Mouse (Mus musculus) forebrain, postnatal 0 days (tissue): Measurements from ENCODE around the gene Igsf8. TPM values are rescaled to one million over a fixed set of nuclear protein-coding genes. Genes with fewer than 3 reads are reported as not detected.

ENCODE experiments used
- ATAC-seq: fragments of 200-750 bp; cut with Nextera tagmentation; 2 replicates; pipeline ENCODE4 v1.8.0; 2017; ENCODE audit warnings: mild to moderate bottlenecking, moderate library complexity
- DNase-seq: peaks from one replicate; pipeline ENCODE4 v3.0.0-alpha.2; 2015
- H3K27ac ChIP-seq: fragments of 300-500 bp; sonication (generic); 2 replicates; pipeline ENCODE4 v1.5.1; 2014; ENCODE audit warnings: low read depth, mild to moderate bottlenecking, antibody characterized with exemption, low read length, moderate library complexity, mixed read lengths
- H3K27me3 ChIP-seq: fragments of 300-500 bp; sonication (generic); 2 replicates; pipeline ENCODE4 v1.6.1; 2014; ENCODE audit warnings: mild to moderate bottlenecking, low read length, mixed read lengths; ENCODE audit not compliant: insufficient read depth
- H3K36me3 ChIP-seq: fragments of 300-500 bp; sonication (generic); 2 replicates; pipeline ENCODE4 v1.6.1; 2014; ENCODE audit warnings: mild to moderate bottlenecking, moderate library complexity; ENCODE audit not compliant: insufficient read depth
- H3K4me1 ChIP-seq: fragments of 300-500 bp; sonication (generic); 2 replicates; pipeline ENCODE4 v1.6.1; 2014; ENCODE audit warnings: antibody characterized with exemption; ENCODE audit not compliant: insufficient read depth
- H3K4me2 ChIP-seq: fragments of 300-500 bp; sonication (generic); 2 replicates; pipeline ENCODE4 v1.6.1; 2014; ENCODE audit warnings: low read depth, mild to moderate bottlenecking, moderate library complexity
- H3K4me3 ChIP-seq: fragments of 300-500 bp; sonication (generic); 2 replicates; pipeline ENCODE4 v1.5.1; 2014; ENCODE audit warnings: low read depth, low read length, mixed read lengths
- H3K9ac ChIP-seq: fragments of 300-500 bp; sonication (generic); 2 replicates; pipeline ENCODE4 v1.6.1; 2014; ENCODE audit warnings: mild to moderate bottlenecking
- H3K9me3 ChIP-seq: fragments of 300-500 bp; sonication (generic); 2 replicates; pipeline ENCODE4 v1.6.1; 2016; ENCODE audit warnings: low read length
- CTCF ChIP-seq: sonication (generic); IDR thresholded peaks from 2 replicates; pipeline ENCODE4 v1.5.1; 2016; ENCODE audit warnings: antibody characterized with exemption, control low read depth, low read depth
- WGBS: fragments of 180-500 bp; shearing (Covaris S2); extraction: QIAGEN DNeasy Blood & Tissue Kit; methylation state at CpG from one replicate; pipeline ENCODE4 v1.1.7; 2014; 5-methylcytosine and 5-hydroxymethylcytosine counted together
- polyA plus RNA-seq: library from polyadenylated mRNA; unstranded; fragments of >200 nt; fragmentation: Nextera tagmentation; extraction: Ambion mirVana; gene quantifications from 2 replicates; pipeline ENCODE4 v1.2.1, GENCODE M21; 2015
- total RNA-seq: library from RNA; depleted of rRNA; stranded (reverse); fragments of >200 nt; gene quantifications from 2 replicates; pipeline ENCODE4 v1.2.3, GENCODE M21; 2014

Gene Igsf8
- total and polyA plus RNA-seq, 2 experiments from 2014 or later = 110 to 117 TPM

DNA sequence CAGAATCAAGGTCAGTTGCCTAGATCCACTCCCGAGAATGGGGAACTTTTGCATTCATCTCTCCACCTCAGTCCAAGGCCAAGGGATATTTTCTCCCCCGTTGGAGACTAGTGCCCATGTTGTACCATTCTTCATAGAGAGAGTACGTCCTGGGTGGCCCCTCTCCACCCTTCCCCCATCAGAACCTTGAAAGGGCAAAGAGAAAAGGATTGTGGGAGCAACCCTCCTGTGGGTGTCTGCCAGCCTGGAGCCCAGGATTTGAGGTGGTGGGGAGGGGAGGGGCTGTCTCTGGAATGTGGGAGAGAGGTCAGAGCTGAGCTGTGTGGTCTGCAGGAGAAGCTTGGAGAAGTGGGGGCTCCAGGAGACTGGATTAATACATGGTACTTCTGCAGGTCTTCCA lies 82.5 kb downstream of the Igsf8 start:
- no peak for TF ChIP-seq CTCF
- H3K36me3 ChIP-seq = no peaks in the 10 kb centered on the region
- no peak for DNase-seq
- H3K27me3 ChIP-seq = no peaks in the 10 kb centered on the region
- no peak overlapping the region for H3K9ac ChIP-seq
- ATAC-seq = no peak
- WGBS = 36% methylated on average over 3 of the region's 3 CpGs
- H3K4me2 ChIP-seq = 0 out of 2 replicates have a peak overlapping the region, but pooled peaks have one; percentile 65
- peaks cover 3% of the 10 kb centered on the region; the same call in 1 of the 2 replicates for H3K4me1 ChIP-seq
- peak overlapping the region; percentile 35; the same call in 1 of the 2 replicates for H3K27ac ChIP-seq
- H3K9me3 ChIP-seq = no peaks in the 10 kb centered on the region
- H3K4me3 ChIP-seq = no peak overlapping the region

DNA sequence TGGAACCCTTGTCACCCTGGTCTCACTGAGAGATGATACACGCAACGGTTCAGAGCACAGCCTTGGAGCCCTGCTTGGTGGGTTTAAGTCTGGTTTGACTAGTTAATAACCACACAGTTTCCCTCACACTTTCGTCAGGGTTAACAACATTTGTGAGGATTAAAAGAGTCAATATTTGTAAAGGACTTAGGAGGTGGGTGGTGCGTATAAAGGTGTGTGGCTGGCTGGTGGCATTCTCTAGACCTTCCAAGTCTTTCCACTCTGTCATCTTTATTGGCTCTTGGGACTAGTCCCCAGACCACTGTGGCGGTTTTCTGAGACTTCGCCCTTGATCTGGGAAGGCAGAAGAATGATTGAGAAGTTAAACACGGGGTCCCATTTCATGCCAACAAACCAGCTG lies 83.4 kb downstream of the Igsf8 start:
- H3K27ac ChIP-seq = no peak overlapping the region
- peaks cover 3% of the 10 kb centered on the region; the same call in 1 of the 2 replicates for H3K4me1 ChIP-seq
- DNase-seq = no peak
- TF ChIP-seq CTCF = no peak
- H3K27me3 ChIP-seq = no peaks in the 10 kb centered on the region
- no peak for ATAC-seq
- H3K4me2 ChIP-seq = no peak overlapping the region
- 79% methylated on average over 7 of the region's 7 CpGs for WGBS
- H3K4me3 ChIP-seq = no peak overlapping the region
- no peak overlapping the region for H3K9ac ChIP-seq
- no peaks in the 10 kb centered on the region for H3K36me3 ChIP-seq
- no peaks in the 10 kb centered on the region for H3K9me3 ChIP-seq

DNA sequence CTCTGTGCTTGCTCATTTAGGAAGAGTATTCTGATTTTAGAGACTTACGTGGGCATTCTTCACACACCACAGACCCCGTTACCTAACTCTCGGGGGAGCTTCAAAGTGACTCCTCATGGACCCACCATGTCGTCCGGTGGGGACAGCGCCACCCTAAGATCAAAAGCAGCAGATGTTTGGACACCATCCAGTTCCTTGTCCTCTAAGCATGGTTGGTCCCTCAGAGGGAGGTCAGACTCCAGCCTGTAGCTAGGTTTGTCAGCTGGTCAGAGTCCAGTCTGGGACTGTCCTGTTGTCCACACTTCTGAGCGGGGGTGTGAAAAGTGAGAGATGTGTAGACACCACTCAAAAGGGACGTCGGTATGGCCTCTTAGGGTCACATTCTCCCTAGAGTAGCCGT lies 85.3 kb downstream of the Igsf8 start:
- Histone ChIP-seq H3K4me3 (no peak overlapping the region), H3K27ac (no peak overlapping the region), H3K9ac (no peak overlapping the region), H3K9me3 (no peaks in the 10 kb centered on the region), H3K27me3 (no peaks in the 10 kb centered on the region), H3K4me1 (no peaks in the 10 kb centered on the region), H3K4me2 (no peak overlapping the region), H3K36me3 (no peaks in the 10 kb centered on the region)
- no peak for ATAC-seq
- DNase-seq = no peak
- TF ChIP-seq CTCF = no peak
- WGBS = 81% methylated on average over 10 of the region's 10 CpGs

DNA sequence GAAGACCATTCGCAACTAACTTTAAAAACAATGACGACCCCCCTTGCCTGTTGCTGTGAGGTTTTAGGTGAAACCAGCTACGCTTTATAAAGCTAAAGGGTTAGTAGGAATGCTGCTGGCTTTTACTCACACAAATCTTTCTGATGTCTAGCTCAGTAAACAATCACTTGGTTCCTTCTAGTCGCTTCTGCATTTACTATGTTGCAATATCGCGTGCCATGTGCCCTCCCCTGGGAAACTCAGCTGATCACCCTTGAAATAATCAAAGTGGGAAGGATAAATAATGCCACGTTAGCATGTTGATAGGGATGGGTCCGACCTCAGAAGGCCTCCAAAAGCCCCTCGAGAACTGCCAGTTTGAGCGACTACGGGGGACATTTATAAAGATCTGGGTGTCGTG lies 85.9 kb downstream of the Igsf8 start:
- no peaks in the 10 kb centered on the region for H3K4me1 ChIP-seq
- 89% methylated on average over 12 of the region's 12 CpGs for WGBS
- H3K27me3 ChIP-seq = no peaks in the 10 kb centered on the region
- no peak for ATAC-seq
- no peak for DNase-seq
- H3K4me3 ChIP-seq = no peak overlapping the region
- no peak overlapping the region for H3K4me2 ChIP-seq
- H3K27ac ChIP-seq = no peak overlapping the region
- no peaks in the 10 kb centered on the region for H3K36me3 ChIP-seq
- no peak for TF ChIP-seq CTCF
- no peak overlapping the region for H3K9ac ChIP-seq
- H3K9me3 ChIP-seq = no peaks in the 10 kb centered on the region

DNA sequence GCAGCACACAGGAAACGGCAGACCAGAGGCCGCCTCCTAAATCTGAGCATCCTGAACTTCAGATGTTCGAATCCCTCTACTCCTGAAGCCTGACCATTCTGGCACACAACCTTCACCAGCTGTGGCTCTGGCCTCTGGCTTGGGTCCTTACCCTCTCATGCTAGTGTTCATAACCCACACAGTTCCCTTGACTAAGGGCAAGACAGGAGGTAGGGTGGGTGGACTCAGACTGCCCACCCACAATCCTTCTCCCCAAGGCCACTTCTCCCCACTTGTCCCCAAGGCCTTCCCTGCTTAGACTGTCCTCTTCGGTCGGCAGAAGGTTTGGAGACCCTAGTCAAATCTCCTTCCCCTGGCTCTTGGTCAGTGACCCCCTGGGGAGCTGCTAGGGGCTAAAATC lies 88.1 kb downstream of the Igsf8 start:
- 28% methylated on average over 5 of the region's 5 CpGs for WGBS
- no peak overlapping the region for H3K4me3 ChIP-seq
- peak overlapping the region; percentile 67 for H3K27ac ChIP-seq
- no peak for DNase-seq
- no peak for TF ChIP-seq CTCF
- ATAC-seq = peak; percentile 12
- no peak overlapping the region for H3K9ac ChIP-seq
- H3K4me2 ChIP-seq = no peak overlapping the region
- no peaks in the 10 kb centered on the region for H3K4me1 ChIP-seq
- H3K9me3 ChIP-seq = no peaks in the 10 kb centered on the region
- no peaks in the 10 kb centered on the region for H3K36me3 ChIP-seq
- no peaks in the 10 kb centered on the region for H3K27me3 ChIP-seq

DNA sequence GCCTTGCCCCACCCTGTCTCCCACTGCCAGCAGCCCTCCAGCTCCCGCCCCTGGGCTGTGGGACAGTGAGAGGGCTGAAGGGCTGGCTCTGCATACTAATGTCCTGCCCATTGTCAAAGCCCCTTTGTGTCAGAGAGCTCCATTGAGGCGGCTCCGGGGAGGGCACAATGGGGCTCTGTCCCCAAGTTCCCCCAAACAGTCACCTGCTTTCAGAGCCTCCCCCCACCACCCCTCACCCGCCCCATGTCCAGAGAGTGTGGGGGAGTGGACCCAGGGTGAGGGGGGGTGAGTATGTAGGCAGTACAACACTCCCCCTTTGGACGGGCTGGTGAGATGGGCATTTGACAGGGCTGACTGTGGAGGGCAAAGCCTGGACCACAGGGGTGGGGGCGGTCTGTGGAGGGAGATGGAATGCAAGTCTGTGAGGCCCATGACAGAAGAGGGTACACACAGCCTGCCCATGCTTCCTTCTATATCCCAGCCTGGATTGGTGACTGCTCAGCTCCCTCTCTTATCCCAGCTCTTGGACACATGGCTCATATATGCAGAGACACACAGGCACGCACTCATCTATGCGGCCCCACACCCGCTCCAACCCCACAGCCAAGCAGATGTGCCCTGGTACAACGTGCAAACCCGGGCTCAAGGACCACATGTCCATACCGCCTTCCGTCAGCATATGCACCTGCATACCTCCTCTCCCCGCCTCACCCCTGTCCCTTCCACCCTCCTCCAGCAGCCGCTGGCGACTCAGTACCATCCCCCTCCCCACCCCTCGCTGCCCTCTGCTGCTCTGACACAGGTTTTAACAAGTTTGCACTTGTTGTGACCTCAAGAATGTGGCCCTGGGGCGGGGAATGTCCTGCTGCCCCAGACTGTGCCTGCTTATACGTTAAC lies 88.7 kb downstream of the Igsf8 start:
- DNase-seq (peak; percentile 72), ATAC-seq (peak; percentile 95)
- Histone ChIP-seq H3K36me3 (no peaks in the 10 kb centered on the region), H3K4me1 (no peaks in the 10 kb centered on the region), H3K4me3 (no peak overlapping the region), H3K27me3 (no peaks in the 10 kb centered on the region), H3K9ac (0 out of 2 replicates have a peak overlapping the region, but pooled peaks have one; percentile 14), H3K4me2 (peak overlapping the region; percentile 28; the same call in 1 of the 2 replicates), H3K9me3 (no peaks in the 10 kb centered on the region), H3K27ac (peak overlapping the region; percentile 67)
- TF ChIP-seq CTCF = no peak
- WGBS = 5% methylated on average over 19 of the region's 19 CpGs

DNA sequence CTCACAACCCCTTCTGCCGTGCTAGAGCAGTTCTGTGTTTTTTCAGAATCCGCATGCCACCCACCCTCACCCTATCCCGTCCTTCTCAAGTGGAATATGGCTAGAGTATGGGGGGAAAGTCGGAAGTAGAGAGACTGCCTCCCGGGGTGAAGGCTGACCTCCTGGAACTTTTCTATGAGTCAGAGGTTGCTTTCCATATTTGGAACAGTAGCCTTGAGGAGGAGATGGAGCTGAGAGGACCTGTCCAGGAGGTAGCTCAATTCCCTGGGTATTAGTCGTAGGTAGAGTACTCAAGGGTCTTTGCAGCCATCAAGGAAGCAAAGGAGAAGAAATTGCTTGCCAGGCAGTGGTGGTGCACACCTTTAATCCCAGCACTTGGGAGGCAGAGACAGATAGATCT lies 90.6 kb downstream of the Igsf8 start:
- no peak for ATAC-seq
- H3K4me3 ChIP-seq = no peak overlapping the region
- WGBS = 70% methylated on average over 6 of the region's 6 CpGs

More for the DNA sequence above, 90.6 kb downstream of the Igsf8 start:
- Histone ChIP-seq H3K4me2 (no peak overlapping the region), H3K36me3 (no peaks in the 10 kb centered on the region), H3K9ac (no peak overlapping the region), H3K4me1 (no peaks in the 10 kb centered on the region), H3K27me3 (no peaks in the 10 kb centered on the region), H3K9me3 (no peaks in the 10 kb centered on the region), H3K27ac (no peak overlapping the region)
- no peak for DNase-seq
- TF ChIP-seq CTCF = no peak
